Mouse (Mus musculus): ENCODE measurements around the gene Krt4.
A peak's percentile ranks its signal among the peaks of the same experiment; 100 is the strongest.

Gene Krt4

GRCm38 (mm10) chr15:101892820-101893219 is 31.7 kb downstream of the Krt4 start, which contains the start of gene Krt76:
Krt76 (minus strand) TSS chr15:101892920.
- DNase-seq, result no peak

- peak; percentile 21 for DNase-seq
Measured at GRCm38 (mm10) chr15:101879776-101880175, 44.8 kb downstream of the Krt4 start.

- no peak for DNase-seq
Measured at GRCm38 (mm10) chr15:101878041-101878440, 46.5 kb downstream of the Krt4 start.

- DNase-seq, result no peak
Measured at GRCm38 (mm10) chr15:101874383-101874782, 50.2 kb downstream of the Krt4 start.

GRCm38 (mm10) chr15:101873231-101873630 is 51.3 kb downstream of the Krt4 start:
- no peak for DNase-seq

GRCm38 (mm10) chr15:101869431-101869830 is 55.1 kb downstream of the Krt4 start, which contains the start of gene Krt77:
Krt77 (minus strand) TSS chr15:101869705.
- DNase-seq, result no peak
